Mouse (Mus musculus) megakaryocyte, embryonic 14.5 days (primary cell): Measurements from ENCODE around the gene Dda1. TPM values are rescaled to one million over a fixed set of nuclear protein-coding genes. Genes with fewer than 3 reads are reported as not detected.

Experiments
- H3K27me3 ChIP-seq: replicated peaks from 2 replicates; pipeline ENCODE3; 2012; ENCODE audit warnings: inconsistent platforms
- H3K36me3 ChIP-seq: replicated peaks from 2 replicates; pipeline ENCODE3; 2012; ENCODE audit warnings: low read length, inconsistent platforms, mixed read lengths
- H3K4me1 ChIP-seq: 2 replicates; pipeline ENCODE4 v1.6.1; 2012; ENCODE audit warnings: inconsistent platforms
- H3K4me3 ChIP-seq: replicated peaks from 2 replicates; pipeline ENCODE3; 2012; ENCODE audit warnings: moderate library complexity, mild to moderate bottlenecking, inconsistent platforms
- H3K9me3 ChIP-seq: 2 replicates; pipeline ENCODE4 v1.6.1; 2012; ENCODE audit warnings: inconsistent platforms
- FLI1 ChIP-seq: IDR thresholded peaks from 2 replicates; pipeline ENCODE4 v1.6.1; 2012; ENCODE audit warnings: low read length, inconsistent platforms, mixed read lengths
- GATA1 ChIP-seq: IDR thresholded peaks from 3 replicates; pipeline ENCODE4 v1.6.1; 2012; ENCODE audit warnings: mixed read lengths, low read length, inconsistent platforms, borderline replicate concordance
- polyA plus RNA-seq: library from polyadenylated mRNA; stranded (reverse); fragments of >175 nt; gene quantifications from 2 replicates; pipeline ENCODE4 v1.2.3, GENCODE M21; 2012; ENCODE audit warnings: low replicate concordance; ENCODE audit not compliant: insufficient read depth

The Dda1 gene
- polyA plus RNA-seq, 1 experiment: 346 TPM

- Histone ChIP-seq H3K4me1 (peaks cover 62% of the 10 kb centered on the region), H3K4me3 (no peak overlapping the region), H3K36me3 (peaks cover 37% of the 10 kb centered on the region), H3K9me3 (no peaks in the 10 kb centered on the region), H3K27me3 (no peaks in the 10 kb centered on the region)
- TF ChIP-seq GATA1 (no peak), FLI1 (no peak)
Observed at GRCm38 (mm10) chr8:71466198-71466597, 2.8 kb upstream of the Dda1 start.

GRCm38 (mm10) chr8:71467201-71467600 is 1.8 kb upstream of the Dda1 start:
- peaks cover 69% of the 10 kb centered on the region for H3K4me1 ChIP-seq
- H3K4me3 ChIP-seq: no peak overlapping the region
- TF ChIP-seq GATA1: no peak
- no peak for TF ChIP-seq FLI1
- H3K27me3 ChIP-seq: no peaks in the 10 kb centered on the region
- H3K36me3 ChIP-seq: peaks cover 39% of the 10 kb centered on the region
- no peaks in the 10 kb centered on the region for H3K9me3 ChIP-seq

DNA sequence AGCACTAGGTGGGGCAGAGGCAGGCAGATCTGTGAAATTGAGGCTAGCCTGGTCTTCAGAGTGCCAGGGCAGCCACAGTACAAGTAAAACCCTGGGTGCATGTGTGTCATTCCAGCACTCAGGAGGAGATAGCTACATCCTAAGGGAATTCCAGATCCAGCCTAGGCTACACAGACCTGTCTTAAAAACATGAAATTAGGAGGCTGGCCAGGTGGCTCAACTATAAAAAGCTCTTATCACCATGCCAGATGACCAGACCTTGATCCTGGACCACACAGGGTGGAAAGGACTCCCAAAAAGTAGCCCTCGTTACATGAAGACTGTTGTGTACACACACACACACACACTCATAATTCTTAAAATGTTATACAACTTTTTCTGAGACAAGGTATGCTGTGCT is 998 bp upstream of the Dda1 start:
- peaks cover 65% of the 10 kb centered on the region for H3K4me1 ChIP-seq
- peaks cover 47% of the 10 kb centered on the region for H3K36me3 ChIP-seq
- H3K9me3 ChIP-seq: no peaks in the 10 kb centered on the region
- H3K4me3 ChIP-seq: no peak overlapping the region
- no peaks in the 10 kb centered on the region for H3K27me3 ChIP-seq
- TF ChIP-seq FLI1 (no peak), GATA1 (no peak)

- Histone ChIP-seq H3K9me3 (no peaks in the 10 kb centered on the region), H3K27me3 (no peaks in the 10 kb centered on the region), H3K36me3 (peaks cover 61% of the 10 kb centered on the region), H3K4me1 (peaks cover 51% of the 10 kb centered on the region), H3K4me3 (peak overlapping the region; percentile 96)
- TF ChIP-seq GATA1: no peak
- no peak for TF ChIP-seq FLI1
Observed at GRCm38 (mm10) chr8:71469411-71469810, 412 bp downstream of the Dda1 start.

DNA sequence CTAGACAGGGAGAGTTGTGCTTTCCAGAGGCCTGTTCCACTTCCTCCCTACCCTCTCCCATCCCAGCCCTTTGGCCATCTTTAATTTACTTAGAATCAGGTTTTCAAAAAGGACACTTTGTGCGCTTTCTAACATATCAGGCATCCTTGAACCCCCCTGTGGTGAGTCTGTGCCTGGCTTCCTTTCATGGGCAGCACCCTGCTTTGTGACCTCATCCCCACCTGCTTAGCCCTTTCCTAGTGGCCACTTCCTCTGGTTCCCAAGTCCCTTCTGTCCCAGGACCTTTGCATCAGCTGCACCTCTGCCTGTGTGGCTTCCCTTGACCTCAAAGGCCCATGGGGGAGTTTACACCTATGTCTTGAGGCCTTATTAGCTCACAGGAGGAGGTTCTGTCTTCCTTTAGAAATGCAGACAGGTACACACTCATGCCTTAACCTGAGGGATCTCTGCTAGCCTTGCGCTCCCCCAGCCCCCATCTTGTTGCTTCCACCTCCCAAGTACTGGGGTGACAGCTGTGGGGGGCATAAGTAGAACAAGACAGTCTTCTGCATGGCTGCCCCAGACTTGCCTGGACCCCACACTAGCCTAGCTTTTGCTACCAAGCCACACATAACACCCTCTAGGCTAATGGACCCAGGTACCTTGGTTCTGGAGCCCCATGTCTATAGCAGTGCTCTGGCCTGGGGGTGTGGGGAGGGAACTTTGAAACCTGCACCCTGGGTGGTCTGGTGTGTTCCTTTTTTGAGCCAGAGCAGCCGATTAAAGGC is 1.3 kb downstream of the Dda1 start:
- Histone ChIP-seq H3K4me1 (peaks cover 52% of the 10 kb centered on the region), H3K36me3 (peaks cover 70% of the 10 kb centered on the region), H3K4me3 (peak overlapping the region; percentile 96)

DNA sequence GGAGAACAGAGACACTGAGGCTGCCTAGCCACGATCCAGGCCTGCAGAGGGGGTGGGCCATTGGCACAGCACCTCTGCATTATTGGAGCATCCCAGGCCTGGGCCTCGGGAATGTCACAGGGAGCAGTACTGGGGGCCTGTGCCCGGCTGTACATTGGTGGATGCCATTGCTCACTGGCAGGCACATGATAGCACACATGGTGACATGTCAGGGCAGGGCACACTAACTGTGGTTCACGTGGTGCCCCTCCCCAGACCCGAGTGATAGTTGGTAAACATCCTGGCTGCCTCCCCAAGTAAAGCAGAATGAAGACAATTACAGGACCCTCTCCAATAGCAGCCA is 1.9 kb downstream of the Dda1 start:
- no peak for TF ChIP-seq FLI1
- no peak for TF ChIP-seq GATA1
- no peaks in the 10 kb centered on the region for H3K9me3 ChIP-seq
- peak overlapping the region; percentile 96 for H3K4me3 ChIP-seq
- peaks cover 73% of the 10 kb centered on the region for H3K36me3 ChIP-seq
- H3K4me1 ChIP-seq: peaks cover 52% of the 10 kb centered on the region
- no peaks in the 10 kb centered on the region for H3K27me3 ChIP-seq

More for the DNA sequence above, 1.3 kb downstream of the Dda1 start:
- H3K27me3 ChIP-seq: no peaks in the 10 kb centered on the region
- TF ChIP-seq FLI1: no peak
- H3K9me3 ChIP-seq: no peaks in the 10 kb centered on the region

- Histone ChIP-seq H3K4me3 (no peak overlapping the region), H3K4me1 (peaks cover 53% of the 10 kb centered on the region), H3K36me3 (peaks cover 64% of the 10 kb centered on the region), H3K27me3 (no peaks in the 10 kb centered on the region), H3K9me3 (no peaks in the 10 kb centered on the region)
- TF ChIP-seq FLI1 (no peak), GATA1 (no peak)
Observed at GRCm38 (mm10) chr8:71471861-71472260, 2.9 kb downstream of the Dda1 start.

- Histone ChIP-seq H3K27me3 (no peaks in the 10 kb centered on the region), H3K4me3 (no peak overlapping the region), H3K4me1 (peaks cover 62% of the 10 kb centered on the region), H3K9me3 (no peaks in the 10 kb centered on the region), H3K36me3 (peaks cover 57% of the 10 kb centered on the region)
- TF ChIP-seq FLI1 (no peak), GATA1 (no peak)
Observed at GRCm38 (mm10) chr8:71472601-71473386, 3.8 kb downstream of the Dda1 start.

- TF ChIP-seq GATA1 (no peak), FLI1 (no peak)
- peaks cover 57% of the 10 kb centered on the region for H3K36me3 ChIP-seq
- H3K4me1 ChIP-seq: peaks cover 56% of the 10 kb centered on the region
- peaks cover 2% of the 10 kb centered on the region for H3K27me3 ChIP-seq
- no peaks in the 10 kb centered on the region for H3K9me3 ChIP-seq
- no peak overlapping the region for H3K4me3 ChIP-seq
Observed at GRCm38 (mm10) chr8:71474344-71474743, 5.3 kb downstream of the Dda1 start.
